Mouse (Mus musculus) G1E (cell line): Measurements from ENCODE around the gene Myh6.

ENCODE experiments used
- CTCF ChIP-seq: IDR thresholded peaks from 2 replicates; pipeline ENCODE4 v1.5.1; 2012; ENCODE audit warnings: low read depth, low read length, inconsistent platforms, mixed read lengths
- GATA1 ChIP-seq: IDR thresholded peaks from 2 replicates; pipeline ENCODE4 v1.6.1; 2012; ENCODE audit warnings: borderline replicate concordance, low read length, inconsistent platforms, mixed read lengths
- POLR2AphosphoS5 ChIP-seq: IDR thresholded peaks from 2 replicates; pipeline ENCODE4 v1.6.1; 2012; ENCODE audit warnings: low read depth, low read length, inconsistent platforms; ENCODE audit not compliant: insufficient replicate concordance
- TAL1 ChIP-seq: conservative IDR thresholded peaks from 2 replicates; pipeline ENCODE4 v1.6.1; 2012; ENCODE audit warnings: low read depth, low read length, inconsistent platforms, mixed read lengths

GRCm38 (mm10) chr14:54966320-54966977, at the start of gene Myh6:
- TF ChIP-seq CTCF, result no peak
- TF ChIP-seq GATA1, result no peak
- TF ChIP-seq TAL1, result no peak
- no peak for TF ChIP-seq POLR2AphosphoS5
